Mouse (Mus musculus): ENCODE results near the gene Mgat5. TPM values are rescaled to one million over a fixed set of nuclear protein-coding genes. Genes with fewer than 3 reads are reported as not detected.

Gene Mgat5
- polyA plus RNA-seq, 1 experiment: 2.2 TPM

DNA sequence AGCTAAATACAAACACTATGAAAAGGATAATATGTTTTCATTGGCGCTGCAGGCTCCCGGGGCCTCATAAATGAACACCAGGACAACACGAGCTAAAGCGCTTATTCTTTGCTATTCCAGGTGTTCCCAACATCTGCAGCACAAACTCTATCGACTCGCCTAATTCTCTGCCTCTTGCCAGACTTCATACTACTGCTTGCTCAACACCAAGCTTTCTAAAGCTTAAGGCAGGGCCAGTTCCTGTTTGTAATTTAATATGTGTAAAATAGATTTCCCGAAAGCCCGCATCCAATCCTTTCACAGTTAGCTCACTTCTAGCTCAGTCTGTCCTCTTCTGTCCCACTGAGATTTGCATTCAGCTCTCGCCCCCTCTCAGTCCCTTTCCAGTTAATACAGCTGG lies 182.8 kb downstream of the Mgat5 start:
- no peaks in the 10 kb centered on the region for H3K36me3 ChIP-seq (ENCODE audit: control insufficient read depth, insufficient read depth)
- H3ac ChIP-seq (ENCODE audit: control insufficient read depth, insufficient read length): no peak overlapping the region
- TF ChIP-seq MYOD1 (IDR thresholded peaks at IDR 0.05; ENCODE audit: control insufficient read depth in 1 of 3, insufficient read length in 2 of 3, low read depth in 2 of 3) (no peak), USF1 (IDR thresholded peaks at IDR 0.05; ENCODE audit: low read depth) (no peak), TCF12 (IDR thresholded peaks at IDR 0.05; ENCODE audit: insufficient read depth, poor library complexity, severe bottlenecking) (no peak), CEBPB (IDR thresholded peaks at IDR 0.05; ENCODE audit: insufficient read depth, poor library complexity, severe bottlenecking) (no peak), MAX (IDR thresholded peaks at IDR 0.05; ENCODE audit: low read depth) (no peak), SRF (IDR thresholded peaks at IDR 0.05; ENCODE audit: control insufficient read depth, insufficient read length, low read depth) (no peak), E2F4 (IDR thresholded peaks at IDR 0.05; ENCODE audit: insufficient read depth) (no peak)
- H3K4me3 ChIP-seq: no peak overlapping the region
- no peak overlapping the region for H3K4me2 ChIP-seq (ENCODE audit: low read depth)
- H3K27me3 ChIP-seq (ENCODE audit: control insufficient read depth, insufficient read depth, insufficient read length): no peaks in the 10 kb centered on the region
- no peaks in the 10 kb centered on the region for H3K79me2 ChIP-seq (ENCODE audit: control insufficient read depth, insufficient read depth)

- TF ChIP-seq REST (IDR thresholded peaks at IDR 0.05; ENCODE audit: insufficient read depth, insufficient read length): no peak
- no peak for TF ChIP-seq POLR2AphosphoS2 (IDR thresholded peaks at IDR 0.05; ENCODE audit: insufficient read length, low read depth)
- TF ChIP-seq MYOD1 (IDR thresholded peaks at IDR 0.05; ENCODE audit: control insufficient read depth in 1 of 3, insufficient read length in 2 of 3, low read depth in 2 of 3): no peak
- TF ChIP-seq E2F4 (IDR thresholded peaks at IDR 0.05; ENCODE audit: insufficient read depth): no peak
- TF ChIP-seq MAX (IDR thresholded peaks at IDR 0.05; ENCODE audit: low read depth): no peak
- TF ChIP-seq USF1 (IDR thresholded peaks at IDR 0.05; ENCODE audit: low read depth): no peak
- TF ChIP-seq MYOG (IDR thresholded peaks at IDR 0.05; ENCODE audit: control insufficient read depth in 1 of 3, insufficient read depth in 1 of 3, insufficient read length in 2 of 3, low read depth in 2 of 3): no peak
- no peak for TF ChIP-seq TCF12 (IDR thresholded peaks at IDR 0.05; ENCODE audit: insufficient read depth, poor library complexity, severe bottlenecking)
- no peak for TF ChIP-seq TCF3 (IDR thresholded peaks at IDR 0.05; ENCODE audit: insufficient read length, low read depth)
- H3K27me3 ChIP-seq (ENCODE audit: control insufficient read depth, insufficient read depth, insufficient read length): no peaks in the 10 kb centered on the region
- H3K36me3 ChIP-seq (ENCODE audit: control insufficient read depth, insufficient read depth): no peaks in the 10 kb centered on the region
Measured at GRCm38 (mm10) chr1:127394716-127395115, 189.9 kb downstream of the Mgat5 start.

DNA sequence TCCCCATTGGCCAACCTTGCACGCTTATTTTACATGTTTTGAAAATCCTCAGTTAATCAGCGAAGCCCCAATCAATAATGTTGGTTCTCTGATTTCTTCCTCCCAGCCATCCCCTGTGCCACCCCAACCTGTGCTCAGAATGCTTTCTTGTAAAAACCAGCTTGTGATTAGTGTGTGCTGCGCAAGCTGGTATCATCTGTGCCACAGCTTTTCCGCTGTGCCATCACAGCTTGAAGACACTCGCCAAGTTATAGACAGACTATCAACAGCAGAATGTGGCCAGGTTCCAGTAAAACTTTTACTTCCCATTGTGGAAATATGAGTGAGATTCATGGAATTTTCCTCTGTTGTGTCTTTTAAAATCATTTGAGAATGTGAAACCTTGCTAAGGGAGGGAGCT lies 190.9 kb downstream of the Mgat5 start:
- Histone ChIP-seq H3K4me2 (ENCODE audit: low read depth) (no peak overlapping the region), H3ac (ENCODE audit: control insufficient read depth, insufficient read length) (no peak overlapping the region), H3K4me3 (no peak overlapping the region), H3K36me3 (ENCODE audit: control insufficient read depth, insufficient read depth) (no peaks in the 10 kb centered on the region), H3K27me3 (ENCODE audit: control insufficient read depth, insufficient read depth, insufficient read length) (no peaks in the 10 kb centered on the region), H3K79me2 (ENCODE audit: control insufficient read depth, insufficient read depth) (no peaks in the 10 kb centered on the region)
- TF ChIP-seq POLR2AphosphoS2 (IDR thresholded peaks at IDR 0.05; ENCODE audit: insufficient read length, low read depth): no peak
- no peak for TF ChIP-seq MYOD1 (IDR thresholded peaks at IDR 0.05; ENCODE audit: control insufficient read depth in 1 of 3, insufficient read length in 2 of 3, low read depth in 2 of 3)
- TF ChIP-seq TCF3 (IDR thresholded peaks at IDR 0.05; ENCODE audit: insufficient read length, low read depth): no peak

More at GRCm38 (mm10) chr1:127394716-127395115, 189.9 kb downstream of the Mgat5 start:
- H3K4me2 ChIP-seq (ENCODE audit: low read depth): no peak overlapping the region
- no peak overlapping the region for H3K4me3 ChIP-seq
- H3ac ChIP-seq (ENCODE audit: control insufficient read depth, insufficient read length): no peak overlapping the region
- H3K79me2 ChIP-seq (ENCODE audit: control insufficient read depth, insufficient read depth): no peaks in the 10 kb centered on the region

- H3K4me3 ChIP-seq: no peak overlapping the region
Measured at GRCm38 (mm10) chr1:127396569-127397349, 191.9 kb downstream of the Mgat5 start.

GRCm38 (mm10) chr1:127397396-127397795 lies 192.6 kb downstream of the Mgat5 start:
- no peak overlapping the region for H3ac ChIP-seq (ENCODE audit: control insufficient read depth, insufficient read length)
- H3K36me3 ChIP-seq (ENCODE audit: control insufficient read depth, insufficient read depth): no peaks in the 10 kb centered on the region
- no peak overlapping the region for H3K4me3 ChIP-seq

More at GRCm38 (mm10) chr1:127396569-127397349, 191.9 kb downstream of the Mgat5 start:
- Histone ChIP-seq H3K4me2 (ENCODE audit: low read depth) (no peak overlapping the region), H3K79me2 (ENCODE audit: control insufficient read depth, insufficient read depth) (no peaks in the 10 kb centered on the region), H3K36me3 (ENCODE audit: control insufficient read depth, insufficient read depth) (no peaks in the 10 kb centered on the region), H3K27me3 (ENCODE audit: control insufficient read depth, insufficient read depth, insufficient read length) (no peaks in the 10 kb centered on the region), H3ac (ENCODE audit: control insufficient read depth, insufficient read length) (no peak overlapping the region)
- TF ChIP-seq TCF3 (IDR thresholded peaks at IDR 0.05; ENCODE audit: insufficient read length, low read depth): no peak
- TF ChIP-seq MYOD1 (IDR thresholded peaks at IDR 0.05; ENCODE audit: control insufficient read depth in 1 of 3, insufficient read length in 2 of 3, low read depth in 2 of 3): no peak

GRCm38 (mm10) chr1:127398186-127398585 lies 193.4 kb downstream of the Mgat5 start:
- no peaks in the 10 kb centered on the region for H3K36me3 ChIP-seq (ENCODE audit: control insufficient read depth, insufficient read depth)
- H3K4me2 ChIP-seq (ENCODE audit: low read depth): no peak overlapping the region
- TF ChIP-seq REST (IDR thresholded peaks at IDR 0.05; ENCODE audit: insufficient read depth, insufficient read length) (no peak), POLR2A (IDR thresholded peaks at IDR 0.05; ENCODE audit: insufficient read length, low read depth) (no peak), E2F4 (IDR thresholded peaks at IDR 0.05; ENCODE audit: insufficient read depth) (no peak), SRF (IDR thresholded peaks at IDR 0.05; ENCODE audit: control insufficient read depth, insufficient read length, low read depth) (no peak), TCF12 (IDR thresholded peaks at IDR 0.05; ENCODE audit: insufficient read depth, poor library complexity, severe bottlenecking) (no peak), MAX (IDR thresholded peaks at IDR 0.05; ENCODE audit: low read depth) (no peak)
- H3K4me3 ChIP-seq: no peak overlapping the region
- no peaks in the 10 kb centered on the region for H3K79me2 ChIP-seq (ENCODE audit: control insufficient read depth, insufficient read depth)
- no peaks in the 10 kb centered on the region for H3K27me3 ChIP-seq (ENCODE audit: control insufficient read depth, insufficient read depth, insufficient read length)
- no peak overlapping the region for H3ac ChIP-seq (ENCODE audit: control insufficient read depth, insufficient read length)

More at GRCm38 (mm10) chr1:127397396-127397795, 192.6 kb downstream of the Mgat5 start:
- H3K4me2 ChIP-seq (ENCODE audit: low read depth): no peak overlapping the region
- no peaks in the 10 kb centered on the region for H3K27me3 ChIP-seq (ENCODE audit: control insufficient read depth, insufficient read depth, insufficient read length)
- no peaks in the 10 kb centered on the region for H3K79me2 ChIP-seq (ENCODE audit: control insufficient read depth, insufficient read depth)
- no peak for TF ChIP-seq TCF3 (IDR thresholded peaks at IDR 0.05; ENCODE audit: insufficient read length, low read depth)
